Mouse (Mus musculus) kidney, adult 2 months (tissue): ENCODE results near the gene Lce1a1. TPM values are rescaled to one million over a fixed set of nuclear protein-coding genes. Genes with fewer than 3 reads are reported as not detected.
A peak's percentile ranks its signal among the peaks of the same experiment; 100 is the strongest.

ENCODE experiments used
- DNase-seq: peaks from one replicate; pipeline ENCODE4 v3.0.0; 2021
- H3K27ac ChIP-seq: fragments of 200-500 bp; 2 replicates; pipeline ENCODE4 v1.5.1; 2012; ENCODE audit warnings: low read depth, low read length, control low read depth, inconsistent platforms; ENCODE audit not compliant: insufficient read depth
- H3K27me3 ChIP-seq: fragments of 200-500 bp; replicated peaks from 2 replicates; pipeline ENCODE4 v1.6.1; 2012; ENCODE audit warnings: mild to moderate bottlenecking, moderate library complexity, low read length, inconsistent platforms; ENCODE audit not compliant: control insufficient read depth, insufficient read depth
- H3K36me3 ChIP-seq: fragments of 200-500 bp; 2 replicates; pipeline ENCODE4 v1.6.1; 2012; ENCODE audit warnings: mild to moderate bottlenecking, moderate library complexity, low read length, inconsistent platforms; ENCODE audit not compliant: control insufficient read depth, insufficient read depth
- H3K4me1 ChIP-seq: fragments of 200-500 bp; 2 replicates; pipeline ENCODE4 v1.6.1; 2011; ENCODE audit warnings: low read length; ENCODE audit not compliant: control insufficient read depth, insufficient read depth
- H3K4me3 ChIP-seq: fragments of 200-500 bp; 2 replicates; pipeline ENCODE4 v1.5.1; 2011; ENCODE audit warnings: mild to moderate bottlenecking, low read depth, low read length, control low read depth; ENCODE audit not compliant: insufficient read depth
- CTCF ChIP-seq: fragments of 200-500 bp; conservative IDR thresholded peaks from 2 replicates; pipeline ENCODE4 v1.5.1; 2011; ENCODE audit warnings: low read depth, mild to moderate bottlenecking, control low read depth, low read length, moderate library complexity, mixed read lengths; ENCODE audit not compliant: insufficient read depth, insufficient read length
- POLR2A ChIP-seq: fragments of 200-500 bp; IDR thresholded peaks from one replicate; pipeline ENCODE4 v1.6.1; 2011; ENCODE audit warnings: low read depth, low read length, control low read depth
- WGBS: fragments of 180-500 bp; shearing (Covaris S2); methylation state at CpG from one replicate; pipeline ENCODE4 v1.1.7; 2018; 5-methylcytosine and 5-hydroxymethylcytosine counted together
- polyA plus RNA-seq: library from polyadenylated mRNA; depleted of rRNA; stranded (reverse); fragments of >200 nt; gene quantifications from 2 replicates; pipeline ENCODE4 v1.2.3, GENCODE M21; 2012

Lce1a1 gene
- polyA plus RNA-seq, 1 experiment: not detected

- Histone ChIP-seq H3K4me1 (no peaks in the 10 kb centered on the region; the same call in 1 of the 2 replicates), H3K4me3 (no peak overlapping the region), H3K27me3 (no peaks in the 10 kb centered on the region), H3K27ac (no peak overlapping the region), H3K36me3 (no peaks in the 10 kb centered on the region)
- TF ChIP-seq POLR2A (no peak), CTCF (no peak)
- no peak for DNase-seq
- WGBS: 95% methylated on average over 15 of the region's 15 CpGs
Measured at GRCm38 (mm10) chr3:92639854-92640253, 8.3 kb downstream of the Lce1a1 start.

- H3K4me1 ChIP-seq: no peaks in the 10 kb centered on the region; the same call in 1 of the 2 replicates
- 0 out of 2 replicates have a peak overlapping the region, but pooled peaks have one; percentile 11 for H3K27ac ChIP-seq
- WGBS: 34% methylated on average over 3 of the region's 3 CpGs
- no peak overlapping the region for H3K4me3 ChIP-seq
- TF ChIP-seq CTCF (no peak), POLR2A (no peak)
- no peak for DNase-seq
- H3K36me3 ChIP-seq: no peaks in the 10 kb centered on the region
- H3K27me3 ChIP-seq: no peaks in the 10 kb centered on the region
Measured at GRCm38 (mm10) chr3:92638653-92638991, 9.5 kb downstream of the Lce1a1 start.

- Histone ChIP-seq H3K27ac (peak overlapping the region; percentile 39), H3K4me3 (no peak overlapping the region), H3K36me3 (no peaks in the 10 kb centered on the region), H3K4me1 (no peaks in the 10 kb centered on the region; the same call in 1 of the 2 replicates), H3K27me3 (no peaks in the 10 kb centered on the region)
- 17% methylated on average over 1 of the region's 1 CpGs for WGBS
- peak; percentile 86 for DNase-seq
- TF ChIP-seq CTCF (no peak), POLR2A (no peak)
Measured at GRCm38 (mm10) chr3:92637745-92638652, 10.1 kb downstream of the Lce1a1 start.

GRCm38 (mm10) chr3:92621560-92621959, 26.5 kb downstream of the Lce1a1 start, which contains the start of gene Lce6a:
Gene Lce6a (minus strand): TSS chr3:92621660.
- DNase-seq: no peak
- WGBS: 69% methylated on average over 2 of the region's 2 CpGs
- no peak within 1 kb of the TSS for H3K27ac ChIP-seq

GRCm38 (mm10) chr3:92609804-92610203, 38.3 kb downstream of the Lce1a1 start:
- Histone ChIP-seq H3K36me3 (no peaks in the 10 kb centered on the region), H3K4me3 (no peak overlapping the region), H3K27ac (no peak overlapping the region), H3K27me3 (no peaks in the 10 kb centered on the region), H3K4me1 (no peaks in the 10 kb centered on the region)
- TF ChIP-seq CTCF (no peak), POLR2A (no peak)
- whole genome bisulfite sequencing: 51% methylated on average over 1 of the region's 1 CpGs
- no peak for DNase-seq

More at GRCm38 (mm10) chr3:92621560-92621959, 26.5 kb downstream of the Lce1a1 start, which contains the start of gene Lce6a:
- H3K36me3 ChIP-seq: no peaks in the 10 kb centered on the region
- H3K4me1 ChIP-seq: no peaks in the 10 kb centered on the region
- TF ChIP-seq CTCF (no peak), POLR2A (no peak)
- H3K27me3 ChIP-seq: no peaks in the 10 kb centered on the region
- no peak within 1 kb of the TSS for H3K4me3 ChIP-seq

GRCm38 (mm10) chr3:92607392-92607791, 40.7 kb downstream of the Lce1a1 start, which contains the start of gene 2210017I01Rik:
Gene 2210017I01Rik (minus strand): TSS chr3:92607492.
- H3K27me3 ChIP-seq: no peaks in the 10 kb centered on the region
- TF ChIP-seq CTCF (no peak), POLR2A (no peak)

GRCm38 (mm10) chr3:92602169-92602568, 45.9 kb downstream of the Lce1a1 start:
- Histone ChIP-seq H3K27me3 (no peaks in the 10 kb centered on the region), H3K4me3 (no peak overlapping the region), H3K27ac (no peak overlapping the region), H3K4me1 (no peaks in the 10 kb centered on the region), H3K36me3 (no peaks in the 10 kb centered on the region)
- peak; percentile 16 for DNase-seq
- 38% methylated on average over 1 of the region's 1 CpGs for WGBS
- no peak for TF ChIP-seq CTCF
- no peak for TF ChIP-seq POLR2A

More at GRCm38 (mm10) chr3:92607392-92607791, 40.7 kb downstream of the Lce1a1 start, which contains the start of gene 2210017I01Rik:
- no peak within 1 kb of the TSS for H3K27ac ChIP-seq
- H3K4me1 ChIP-seq: no peaks in the 10 kb centered on the region
- H3K36me3 ChIP-seq: no peaks in the 10 kb centered on the region
- no peak for DNase-seq
- H3K4me3 ChIP-seq: no peak within 1 kb of the TSS
